Mouse (Mus musculus) midbrain, embryonic 14.5 days (tissue): ENCODE data around the gene Cck. TPM values are rescaled to one million over a fixed set of nuclear protein-coding genes. Genes with fewer than 3 reads are reported as not detected.
"Not testable (repeated sequence)": the region's sequence is repeated elsewhere in the genome, so short reads cannot be mapped to it uniquely, and the experiment has no call there.

ENCODE experiments used
- ATAC-seq: fragments of 200-750 bp; cut with Nextera tagmentation; 2 replicates; pipeline ENCODE4 v1.8.0; 2017; ENCODE audit warnings: moderate number of reproducible peaks, moderate library complexity; ENCODE audit not compliant: low FRiP score, low TSS enrichment
- DNase-seq: peaks from one replicate; pipeline ENCODE4 v3.0.0-alpha.2; 2015
- H3K27ac ChIP-seq: fragments of 300-500 bp; sonication (generic); replicated peaks from 2 replicates; pipeline ENCODE4 v1.5.1; 2014; ENCODE audit warnings: mild to moderate bottlenecking, low read depth, low read length, moderate library complexity
- H3K27me3 ChIP-seq: fragments of 300-500 bp; sonication (generic); 2 replicates; pipeline ENCODE4 v1.6.1; 2014; ENCODE audit warnings: low read length, control low read depth, mixed read lengths; ENCODE audit not compliant: control insufficient read depth, insufficient read depth
- H3K36me3 ChIP-seq: fragments of 300-500 bp; sonication (generic); 2 replicates; pipeline ENCODE4 v1.6.1; 2014; ENCODE audit warnings: low read length, control low read depth; ENCODE audit not compliant: control insufficient read depth, insufficient read depth
- H3K4me1 ChIP-seq: fragments of 300-500 bp; sonication (generic); 2 replicates; pipeline ENCODE4 v1.6.1; 2014; ENCODE audit warnings: mild to moderate bottlenecking, antibody characterized with exemption, low read length, control low read depth; ENCODE audit not compliant: control insufficient read depth, insufficient read depth
- H3K4me2 ChIP-seq: fragments of 300-500 bp; sonication (generic); 2 replicates; pipeline ENCODE4 v1.6.1; 2014; ENCODE audit warnings: mild to moderate bottlenecking, low read length, moderate library complexity
- H3K4me3 ChIP-seq: fragments of 300-500 bp; sonication (generic); replicated peaks from 2 replicates; pipeline ENCODE4 v1.5.1; 2014; ENCODE audit warnings: low read depth, low read length
- H3K9ac ChIP-seq: fragments of 300-500 bp; sonication (generic); replicated peaks from 2 replicates; pipeline ENCODE4 v1.6.1; 2014; ENCODE audit warnings: mild to moderate bottlenecking, low read length, moderate library complexity
- H3K9me3 ChIP-seq: fragments of 300-500 bp; sonication (generic); 2 replicates; pipeline ENCODE4 v1.6.1; 2016; ENCODE audit warnings: low read length, control low read depth, mixed read lengths; ENCODE audit not compliant: control insufficient read depth
- WGBS: fragments of 180-500 bp; shearing (Covaris S2); extraction: QIAGEN DNeasy Blood & Tissue Kit; methylation state at CpG from one replicate; pipeline ENCODE4 v1.1.7; 2014; 5-methylcytosine and 5-hydroxymethylcytosine counted together
- polyA plus RNA-seq: library from polyadenylated mRNA; unstranded; fragments of >200 nt; fragmentation: Nextera tagmentation; extraction: Ambion mirVana; gene quantifications from 2 replicates; pipeline ENCODE4 v1.2.1, GENCODE M21; 2014

Cck gene
- polyA plus RNA-seq, 1 experiment from 2014 or later: 29.1 TPM

DNA sequence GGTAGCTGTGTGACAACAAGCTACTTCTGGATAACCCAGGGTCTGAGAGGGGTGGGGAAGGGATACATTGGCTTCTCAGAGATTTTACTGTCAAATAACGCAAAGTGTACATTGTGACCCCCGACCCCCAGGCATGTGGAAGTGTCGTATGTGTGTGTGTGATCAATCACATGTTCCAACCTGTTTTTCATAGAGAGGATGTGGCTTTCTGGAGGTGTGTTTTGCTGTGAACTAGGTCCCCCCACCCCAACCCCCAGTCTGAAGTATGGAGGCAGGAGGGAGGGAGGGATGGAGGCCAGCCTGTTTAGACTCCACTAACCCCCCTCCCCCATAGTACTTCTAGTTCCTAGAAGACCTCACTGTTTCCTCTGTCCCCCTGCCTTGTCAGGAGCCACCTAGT, 40.6 kb downstream of the Cck start:
- Histone ChIP-seq H3K27ac (no peak overlapping the region), H3K4me1 (no peaks in the 10 kb centered on the region), H3K9me3 (no peaks in the 10 kb centered on the region), H3K36me3 (peaks cover 81% of the 10 kb centered on the region), H3K4me2 (no peak overlapping the region), H3K4me3 (no peak overlapping the region), H3K9ac (no peak overlapping the region), H3K27me3 (no peaks in the 10 kb centered on the region)
- 94% methylated on average over 3 of the region's 3 CpGs for WGBS
- DNase-seq: no peak
- no peak for ATAC-seq

DNA sequence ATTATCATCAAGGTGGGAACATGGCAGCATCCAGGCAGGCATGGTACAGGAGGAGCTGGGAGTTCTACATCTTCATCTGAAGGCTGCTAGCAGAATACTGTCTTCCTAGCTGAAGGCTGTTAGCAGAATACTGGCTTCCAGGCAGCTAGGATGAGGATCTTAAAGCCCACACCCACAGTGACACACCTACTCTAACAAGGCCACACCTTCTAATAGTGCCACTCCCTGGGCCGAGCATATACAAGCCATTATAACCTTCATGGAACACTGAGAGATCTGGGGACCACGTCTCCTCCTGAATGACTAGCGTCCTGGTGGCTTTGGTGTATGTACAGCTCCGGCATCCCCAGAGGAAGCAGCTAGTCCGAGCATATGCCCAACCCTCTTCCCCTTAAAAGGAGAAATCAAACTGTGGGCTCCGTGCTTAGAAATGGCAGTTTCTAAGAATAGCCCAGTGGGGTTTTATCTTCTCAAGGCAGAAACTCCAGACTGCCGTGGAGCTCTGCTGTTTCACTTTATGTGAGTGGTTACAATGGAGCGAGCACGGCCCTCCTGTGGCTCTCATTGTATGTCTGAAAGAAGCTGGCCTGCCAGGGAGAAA, 43.1 kb downstream of the Cck start:
- H3K4me3 ChIP-seq, H3K9me3 ChIP-seq, H3K4me2 ChIP-seq, H3K9ac ChIP-seq, H3K27ac ChIP-seq, H3K4me1 ChIP-seq, H3K27me3 ChIP-seq, ATAC-seq: not testable (repeated sequence)
- WGBS: 46% methylated on average over 9 of the region's 9 CpGs
- peaks cover 92% of the 10 kb centered on the region for H3K36me3 ChIP-seq
- peak; percentile 12 for DNase-seq

DNA sequence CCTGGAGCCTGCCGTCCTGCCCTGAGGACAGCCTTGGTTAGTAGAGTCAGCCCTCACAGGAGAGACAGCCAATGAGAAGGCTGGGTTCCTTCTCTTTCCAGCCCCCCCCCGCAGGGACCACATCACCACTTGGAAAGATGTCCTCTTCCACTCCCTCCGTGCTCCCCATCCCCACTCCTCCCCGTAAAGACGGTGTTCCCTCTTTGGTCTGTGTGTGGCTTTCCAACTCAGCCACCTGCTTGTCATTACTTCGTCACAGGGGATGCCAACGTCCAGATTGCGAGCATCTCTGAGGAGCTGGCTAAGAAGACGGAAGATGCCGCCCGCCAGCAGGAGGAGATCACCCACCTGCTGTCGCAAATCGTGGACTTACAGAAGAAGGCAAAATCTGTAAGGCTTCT, 49.1 kb downstream of the Cck start:
- WGBS: 89% methylated on average over 13 of the region's 13 CpGs

DNA sequence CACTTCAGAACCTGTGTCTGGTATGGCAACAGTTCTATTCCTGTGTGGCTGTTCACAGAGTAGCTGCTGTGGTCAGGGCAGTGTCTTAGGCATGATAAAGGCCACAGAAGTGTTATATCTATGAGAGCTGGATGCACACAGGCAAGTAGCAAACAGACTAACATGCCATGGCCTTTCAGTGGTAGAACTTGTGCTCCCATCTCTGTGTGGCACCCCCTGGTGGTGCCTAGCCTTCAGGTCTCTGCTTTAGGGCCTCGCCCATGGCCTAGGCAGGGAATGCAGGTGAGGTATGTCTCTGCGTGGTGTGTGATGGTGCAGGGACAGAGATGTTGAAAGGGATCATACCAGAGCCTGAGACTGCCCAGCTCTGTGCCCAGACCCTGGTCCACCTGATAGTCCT, 50.1 kb downstream of the Cck start:
- H3K4me3 ChIP-seq: no peak overlapping the region
- ATAC-seq (no peak), DNase-seq (peak; percentile 35)
- no peak overlapping the region for H3K9ac ChIP-seq
- no peaks in the 10 kb centered on the region for H3K9me3 ChIP-seq
- peaks cover 86% of the 10 kb centered on the region for H3K36me3 ChIP-seq
- H3K4me2 ChIP-seq: no peak overlapping the region
- 90% methylated on average over 2 of the region's 2 CpGs for WGBS
- H3K27me3 ChIP-seq: no peaks in the 10 kb centered on the region
- no peaks in the 10 kb centered on the region for H3K4me1 ChIP-seq
- H3K27ac ChIP-seq: no peak overlapping the region

More for the DNA sequence above, 49.1 kb downstream of the Cck start:
- H3K9me3 ChIP-seq: no peaks in the 10 kb centered on the region
- no peaks in the 10 kb centered on the region for H3K4me1 ChIP-seq
- H3K36me3 ChIP-seq: peaks cover 90% of the 10 kb centered on the region
- no peak overlapping the region for H3K27ac ChIP-seq
- no peak overlapping the region for H3K4me2 ChIP-seq
- no peak overlapping the region for H3K9ac ChIP-seq
- no peak for DNase-seq
- H3K4me3 ChIP-seq: no peak overlapping the region
- ATAC-seq: no peak
- H3K27me3 ChIP-seq: no peaks in the 10 kb centered on the region

DNA sequence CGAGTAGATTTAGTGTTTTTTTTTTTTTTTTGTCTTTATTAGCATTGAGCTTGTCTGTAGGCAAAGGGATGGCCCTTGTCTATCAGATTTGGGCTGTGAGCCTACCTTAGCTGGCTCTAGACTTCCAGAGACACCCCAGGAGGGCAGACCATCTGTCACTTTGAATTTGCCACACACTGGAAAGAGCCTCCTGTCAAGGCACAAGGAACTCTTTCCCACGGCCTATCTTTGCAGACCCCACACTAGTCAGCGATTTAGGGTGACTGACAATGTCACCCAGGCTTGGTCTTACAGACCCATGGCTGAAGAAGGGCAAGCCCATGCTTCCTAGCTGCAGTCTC, 51.2 kb downstream of the Cck start:
- H3K9ac ChIP-seq: no peak overlapping the region
- ATAC-seq (no peak), DNase-seq (no peak)
- no peak overlapping the region for H3K4me2 ChIP-seq
- H3K27me3 ChIP-seq: no peaks in the 10 kb centered on the region
- peaks cover 77% of the 10 kb centered on the region for H3K36me3 ChIP-seq
- no peak overlapping the region for H3K4me3 ChIP-seq
- WGBS: 48% methylated on average over 3 of the region's 3 CpGs
- no peaks in the 10 kb centered on the region for H3K9me3 ChIP-seq
- no peak overlapping the region for H3K27ac ChIP-seq
- H3K4me1 ChIP-seq: no peaks in the 10 kb centered on the region

DNA sequence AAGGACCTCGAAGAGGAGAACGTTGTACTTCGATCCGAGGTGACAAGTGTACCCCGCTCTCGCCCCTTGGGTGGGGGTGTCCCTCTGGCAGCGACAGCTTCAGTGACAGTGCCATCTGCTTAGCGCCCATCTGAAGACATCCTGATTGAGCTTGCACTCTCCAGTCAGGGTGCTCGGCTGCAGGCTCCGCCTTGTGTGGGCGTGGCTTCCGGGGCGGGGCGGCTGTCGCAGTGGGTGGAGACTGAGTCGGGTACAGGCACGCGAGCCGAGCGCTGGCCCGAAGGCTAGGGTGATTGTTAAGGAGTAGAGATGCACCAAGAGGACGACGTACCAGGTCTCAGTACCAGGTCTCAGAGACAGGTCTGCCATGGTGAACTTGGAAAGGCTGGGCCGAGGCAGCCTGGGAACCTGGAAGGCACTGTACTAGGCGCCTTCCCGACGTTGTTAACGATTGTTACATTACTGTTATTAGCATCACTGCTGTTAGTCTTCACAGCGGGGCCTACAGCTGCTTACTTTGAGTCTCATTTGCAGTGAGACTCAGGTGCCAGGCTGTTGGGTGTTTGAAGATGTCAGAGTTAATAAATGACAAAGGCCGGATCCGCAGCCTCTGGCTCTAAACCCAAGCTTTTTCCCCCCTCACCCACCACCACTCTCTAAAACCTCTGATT, 51.7 kb downstream of the Cck start:
- Histone ChIP-seq H3K4me2 (no peak overlapping the region), H3K4me3 (no peak overlapping the region), H3K36me3 (peaks cover 72% of the 10 kb centered on the region), H3K9me3 (no peaks in the 10 kb centered on the region), H3K4me1 (no peaks in the 10 kb centered on the region), H3K27me3 (no peaks in the 10 kb centered on the region), H3K27ac (0 out of 2 replicates have a peak overlapping the region, but pooled peaks have one; percentile 26), H3K9ac (no peak overlapping the region)
- 64% methylated on average over 31 of the region's 31 CpGs for WGBS
- DNase-seq: peak; percentile 17
- ATAC-seq: no peak; the same call in 1 of the 2 replicates

DNA sequence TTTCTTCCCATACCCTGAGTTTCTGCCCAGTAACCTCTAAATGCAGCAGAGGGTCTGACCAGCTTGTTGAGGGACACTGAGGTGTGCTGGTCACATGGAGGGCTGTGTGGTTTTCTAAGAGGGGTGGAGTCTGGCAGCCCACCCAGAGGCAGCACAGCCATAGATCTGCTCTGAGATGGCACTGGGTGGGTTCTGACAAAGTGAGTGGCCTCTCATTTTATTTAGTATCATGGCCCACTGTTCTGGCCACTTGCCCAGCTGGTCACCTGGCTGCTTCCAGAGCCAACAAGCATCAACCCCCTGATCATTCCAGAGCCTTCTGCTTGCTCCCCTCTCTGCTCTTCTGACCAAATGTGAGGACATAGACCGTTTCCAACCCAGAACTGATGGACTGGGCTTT, 53.3 kb downstream of the Cck start:
- Histone ChIP-seq H3K9ac (no peak overlapping the region), H3K27ac (no peak overlapping the region), H3K9me3 (no peaks in the 10 kb centered on the region), H3K4me3 (no peak overlapping the region), H3K36me3 (peaks cover 55% of the 10 kb centered on the region), H3K27me3 (no peaks in the 10 kb centered on the region), H3K4me1 (no peaks in the 10 kb centered on the region), H3K4me2 (no peak overlapping the region)
- DNase-seq: no peak
- WGBS: 90% methylated on average over 1 of the region's 1 CpGs
- ATAC-seq: no peak

Other genes starting within 250 kb of the Cck start
- 75.7 and 79.0 TPM in 2 replicates for gene Ulk4, start 218.5 kb downstream of the Cck start, polyA plus RNA-seq
- gene Trak1, start 198.2 kb downstream of the Cck start, polyA plus RNA-seq: 47.0 and 53.6 TPM in 2 replicates
- not detected in 2 replicates for gene Lyzl4, start 146.4 kb upstream of the Cck start, polyA plus RNA-seq
- gene Vipr1, start 147.0 kb upstream of the Cck start, polyA plus RNA-seq: 0.08 and 0.25 TPM in 2 replicates
- 20.0 and 27.7 TPM in 2 replicates for gene Sec22c, start 209.8 kb upstream of the Cck start, polyA plus RNA-seq
- 164 and 190 TPM in 2 replicates for gene Ss18l2, start 214.6 kb upstream of the Cck start, polyA plus RNA-seq
- 61.5 and 73.0 TPM in 2 replicates for gene Nktr, start 223.5 kb upstream of the Cck start, polyA plus RNA-seq